Mouse (Mus musculus) neural tube, embryonic 10.5 days (tissue): ENCODE results near the gene Slc5a5.
A peak's percentile ranks its signal among the peaks of the same experiment; 100 is the strongest.
"Not testable (repeated sequence)": the region's sequence is repeated elsewhere in the genome, so short reads cannot be mapped to it uniquely, and the experiment has no call there.

Experiments used
- DNase-seq: peaks from one replicate; pipeline ENCODE4 v3.0.0-alpha.2; 2017; ENCODE audit warnings: low spot score; ENCODE audit errors: extremely low spot score

Slc5a5 gene

DNA sequence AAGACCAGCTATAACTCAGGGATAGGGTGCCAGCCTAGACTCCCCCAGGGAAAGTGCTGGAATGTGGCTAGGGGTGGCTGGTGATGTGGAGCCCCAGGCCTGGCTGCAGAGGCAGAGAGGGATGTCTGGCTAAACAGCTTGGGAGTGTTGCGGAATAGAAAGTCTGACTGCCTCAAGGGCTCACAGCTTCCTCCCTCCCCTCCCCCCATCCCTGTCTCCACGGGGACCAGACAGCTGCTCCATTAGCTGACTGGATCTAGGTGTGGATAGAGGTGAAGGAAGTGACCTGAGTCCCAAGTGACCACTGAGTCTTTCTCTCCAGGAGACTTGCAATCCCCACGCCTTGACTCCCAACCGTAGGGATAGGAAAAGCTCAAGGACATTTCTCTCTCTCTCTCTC is 10.6 kb upstream of the Slc5a5 start:
- no peak for DNase-seq

DNA sequence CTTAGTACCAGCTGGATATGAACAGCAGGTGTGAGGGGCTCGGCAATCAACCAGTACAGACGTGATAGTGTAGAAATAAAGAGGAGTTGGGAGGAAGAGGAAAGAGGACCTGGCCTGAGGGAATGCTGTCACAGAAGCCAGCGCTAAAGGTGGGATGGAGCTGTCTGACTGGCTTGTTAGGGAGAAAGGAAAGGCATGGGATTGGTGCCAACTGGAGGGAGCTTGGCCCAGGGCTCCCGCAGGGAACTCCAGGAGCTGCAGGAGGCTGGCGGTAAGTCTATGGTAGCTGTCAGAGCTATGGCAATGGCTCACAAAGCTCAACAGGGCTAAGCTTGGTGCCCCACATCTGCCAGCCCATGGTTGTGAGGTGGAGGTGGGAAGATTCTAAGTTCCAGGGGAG is 9.7 kb upstream of the Slc5a5 start:
- DNase-seq = no peak

DNA sequence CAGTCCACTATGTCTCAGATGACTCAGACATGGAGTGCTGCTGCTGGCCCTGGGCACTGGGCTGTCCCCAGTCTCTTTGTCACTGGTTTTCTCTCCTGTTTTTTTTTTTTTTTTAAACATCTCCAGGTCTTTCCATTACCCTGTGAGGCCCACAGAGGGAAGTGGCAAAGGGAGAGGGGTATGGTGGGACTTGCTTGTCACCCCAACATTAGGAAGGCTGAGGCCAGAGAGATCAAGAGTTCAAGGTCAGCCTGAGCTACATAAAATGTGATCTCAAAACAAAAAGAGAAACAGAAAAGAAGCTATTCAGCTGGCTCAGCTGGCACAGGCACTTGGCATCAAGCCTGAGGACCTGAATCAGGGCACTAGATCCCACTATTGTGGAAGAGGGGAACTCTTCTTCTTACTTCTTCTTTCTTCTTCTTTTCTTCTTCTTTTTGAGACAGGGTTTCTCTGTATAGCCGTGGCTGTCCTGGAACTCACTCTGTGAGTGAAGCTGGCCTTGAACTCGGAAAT is 8.4 kb upstream of the Slc5a5 start:
- DNase-seq = no peak

DNA sequence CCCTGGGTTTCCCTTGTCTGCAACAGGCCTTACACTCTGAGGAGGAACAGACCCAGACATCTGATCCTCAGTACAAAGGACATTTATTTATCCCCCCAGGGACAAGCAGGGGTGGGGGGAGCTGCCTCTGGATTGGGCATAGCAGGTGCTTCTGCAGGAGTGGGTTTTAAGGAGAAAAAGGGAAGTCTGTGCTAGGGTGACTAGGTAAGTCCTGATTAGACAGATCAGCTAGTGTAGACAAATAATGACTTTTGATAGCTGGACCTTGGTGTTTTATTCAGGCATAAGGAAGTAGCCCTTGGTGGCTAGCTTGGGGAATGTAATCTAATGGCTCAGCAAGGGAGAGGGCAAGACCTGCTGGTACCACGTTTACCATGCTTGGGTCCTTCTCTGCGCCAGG is 6.7 kb upstream of the Slc5a5 start:
- no peak for DNase-seq

DNA sequence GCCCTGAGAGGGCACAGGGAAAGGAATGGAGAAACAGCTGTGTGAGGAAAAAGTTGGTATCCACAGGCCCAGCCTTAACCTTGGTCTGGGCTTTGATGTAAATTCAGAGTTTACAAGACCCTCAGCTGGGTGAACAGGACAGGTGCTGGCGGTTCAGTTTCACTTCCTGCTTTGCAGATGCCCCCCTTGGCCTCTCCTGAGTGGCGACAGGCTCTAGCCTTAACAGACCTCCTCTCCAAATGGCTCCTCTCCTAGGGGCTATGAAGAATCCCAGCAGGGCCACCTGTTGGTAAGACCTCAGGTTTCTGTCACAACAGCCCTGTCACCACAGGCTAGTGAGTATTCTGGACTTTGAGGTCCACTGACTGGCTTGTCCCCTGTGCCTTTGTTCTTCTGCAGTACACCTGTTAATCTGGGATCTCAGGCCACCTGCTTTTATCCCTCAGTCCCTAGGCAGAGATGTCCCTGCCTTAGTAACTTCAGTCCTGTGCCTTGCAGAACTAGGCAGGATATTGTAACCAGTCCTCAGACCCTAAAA is 6.2 kb upstream of the Slc5a5 start:
- DNase-seq = no peak

DNA sequence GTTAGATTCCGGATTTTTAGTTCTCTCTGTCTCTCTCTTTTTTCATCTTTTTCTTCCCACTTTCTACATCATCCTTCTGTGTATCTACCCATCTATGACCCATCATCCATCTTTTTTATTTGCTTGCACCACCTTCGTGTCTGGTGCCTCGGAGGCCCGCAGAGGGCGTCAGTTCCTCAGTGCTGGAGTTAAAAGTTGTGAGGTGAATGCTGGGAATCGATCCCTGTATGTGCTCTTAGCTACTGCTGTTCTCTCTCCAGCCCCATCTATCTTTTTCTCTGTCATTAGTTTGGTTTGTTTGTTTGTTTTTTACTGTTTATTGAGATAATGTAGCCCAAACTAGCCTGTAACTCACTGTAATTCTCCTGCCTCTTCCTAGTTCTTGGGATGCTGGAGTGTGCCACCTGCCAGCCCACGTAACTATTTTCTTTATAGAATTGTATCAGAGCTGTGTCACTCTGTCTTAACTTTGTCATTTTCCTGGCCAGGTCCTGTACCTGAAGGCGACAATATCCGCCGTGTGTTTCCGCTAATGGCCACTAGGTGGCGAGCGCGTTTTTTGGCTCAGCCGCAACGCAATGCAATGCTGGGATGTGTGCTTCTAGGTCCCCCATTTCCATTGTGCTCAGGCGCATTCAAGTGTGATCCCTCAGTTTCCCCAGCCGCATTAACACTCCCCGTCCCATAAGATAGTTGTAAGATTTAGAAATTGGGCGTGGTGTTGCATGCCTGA is 5.3 kb upstream of the Slc5a5 start:
- DNase-seq = peak; percentile 92

DNA sequence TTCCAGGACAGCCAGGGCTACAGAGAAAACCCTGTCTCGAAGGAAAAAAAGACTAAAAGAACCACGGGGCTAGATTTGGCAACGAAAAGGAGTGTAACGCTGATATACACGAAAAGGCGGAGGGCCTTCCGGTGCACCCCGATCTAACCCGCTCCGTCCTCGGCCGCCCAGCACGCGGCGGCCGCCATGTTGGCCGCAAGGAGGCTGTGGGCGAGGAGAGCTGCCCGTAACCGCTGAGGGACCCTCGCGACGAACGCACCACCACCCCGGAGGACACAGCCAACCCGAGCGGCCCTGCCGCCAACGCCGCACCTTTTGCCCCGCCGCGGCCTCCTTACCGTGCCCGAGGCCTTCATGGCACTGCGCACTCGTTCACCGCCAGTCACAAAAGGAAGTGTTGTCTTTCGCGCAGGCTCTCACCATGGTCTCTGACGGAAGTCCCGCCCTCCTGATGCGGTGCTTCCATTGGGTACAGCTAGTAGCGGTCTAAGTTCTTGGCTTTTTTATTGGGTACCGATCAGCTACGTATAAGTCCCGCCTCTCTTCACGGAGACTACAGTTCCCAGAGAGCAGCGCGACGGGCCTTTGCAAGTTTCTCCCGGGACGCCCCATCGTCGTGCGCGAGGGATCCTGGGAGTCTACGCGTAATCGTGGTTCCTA is 4.6 kb upstream of the Slc5a5 start, which contains the start of gene Rpl18a:
Gene Rpl18a, minus strand, starts transcription at position 392 of the 660 bp plus-strand sequence.
- DNase-seq = peak; percentile 97

DNA sequence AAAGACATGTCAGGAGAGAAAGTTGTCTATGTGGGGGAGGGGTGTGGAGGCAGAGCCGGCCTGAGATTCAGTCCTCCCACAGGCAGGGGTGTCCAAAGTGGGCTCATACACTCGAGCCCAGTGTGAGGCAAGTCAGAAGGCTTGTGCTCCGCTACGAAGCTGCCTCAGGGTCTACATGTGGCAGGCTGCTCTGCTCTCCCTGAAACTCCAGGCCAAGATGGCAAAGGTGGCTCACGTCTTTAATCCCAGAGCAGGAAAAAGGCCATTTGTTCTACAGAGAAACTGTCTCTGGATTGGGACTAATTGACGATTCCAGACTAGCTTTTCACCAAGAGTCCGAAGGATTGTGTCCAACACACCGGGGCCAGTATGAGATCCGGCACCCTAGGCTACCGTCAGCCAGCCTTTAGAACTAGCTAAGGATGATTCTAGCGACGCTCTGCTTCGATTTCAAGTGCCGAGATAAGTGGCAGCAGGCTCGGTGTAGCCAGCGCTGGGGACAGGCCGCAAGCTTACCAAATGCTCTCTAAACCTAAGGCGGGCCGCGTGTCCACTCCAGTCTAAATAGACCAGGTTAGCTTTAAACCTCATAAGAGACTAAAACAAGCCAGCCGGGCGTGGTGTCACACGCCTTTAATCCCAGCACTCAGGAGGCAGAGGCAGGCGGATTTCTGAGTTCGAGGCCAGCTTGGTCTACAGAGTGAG is 3.9 kb upstream of the Slc5a5 start:
- no peak for DNase-seq

DNA sequence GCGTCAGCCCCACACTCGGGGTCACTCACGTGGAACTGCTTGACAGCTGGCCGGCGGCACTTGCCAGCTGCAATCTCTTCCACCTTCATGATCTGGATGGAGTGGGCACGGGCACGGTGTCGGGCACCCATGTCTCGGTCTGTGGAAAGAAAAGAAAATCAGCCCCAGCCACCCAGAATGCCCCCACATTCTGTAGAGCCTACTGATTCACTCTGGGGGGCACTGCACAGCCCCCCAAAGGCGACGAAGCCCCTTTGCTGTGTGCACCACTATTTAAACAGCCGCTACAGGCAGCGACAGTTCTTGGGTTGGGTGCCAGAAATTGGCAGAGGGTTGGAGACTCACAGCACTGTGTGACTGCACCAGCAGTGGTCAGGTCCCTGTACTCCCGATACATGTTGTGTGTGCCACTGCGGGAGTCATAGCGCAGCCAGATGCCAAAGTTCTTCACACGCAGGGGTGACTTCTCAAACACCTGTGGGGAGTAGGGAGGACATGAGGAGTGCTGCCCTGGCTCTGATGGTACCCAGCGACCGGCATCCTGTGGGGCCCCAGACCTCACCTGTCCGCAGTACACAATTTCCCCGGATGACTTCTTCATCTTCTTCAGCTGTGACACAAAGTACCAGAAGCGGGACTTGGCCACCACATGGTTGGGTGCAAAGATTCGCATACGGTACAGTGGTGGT is 3.2 kb upstream of the Slc5a5 start:
- not testable (repeated sequence) for DNase-seq

DNA sequence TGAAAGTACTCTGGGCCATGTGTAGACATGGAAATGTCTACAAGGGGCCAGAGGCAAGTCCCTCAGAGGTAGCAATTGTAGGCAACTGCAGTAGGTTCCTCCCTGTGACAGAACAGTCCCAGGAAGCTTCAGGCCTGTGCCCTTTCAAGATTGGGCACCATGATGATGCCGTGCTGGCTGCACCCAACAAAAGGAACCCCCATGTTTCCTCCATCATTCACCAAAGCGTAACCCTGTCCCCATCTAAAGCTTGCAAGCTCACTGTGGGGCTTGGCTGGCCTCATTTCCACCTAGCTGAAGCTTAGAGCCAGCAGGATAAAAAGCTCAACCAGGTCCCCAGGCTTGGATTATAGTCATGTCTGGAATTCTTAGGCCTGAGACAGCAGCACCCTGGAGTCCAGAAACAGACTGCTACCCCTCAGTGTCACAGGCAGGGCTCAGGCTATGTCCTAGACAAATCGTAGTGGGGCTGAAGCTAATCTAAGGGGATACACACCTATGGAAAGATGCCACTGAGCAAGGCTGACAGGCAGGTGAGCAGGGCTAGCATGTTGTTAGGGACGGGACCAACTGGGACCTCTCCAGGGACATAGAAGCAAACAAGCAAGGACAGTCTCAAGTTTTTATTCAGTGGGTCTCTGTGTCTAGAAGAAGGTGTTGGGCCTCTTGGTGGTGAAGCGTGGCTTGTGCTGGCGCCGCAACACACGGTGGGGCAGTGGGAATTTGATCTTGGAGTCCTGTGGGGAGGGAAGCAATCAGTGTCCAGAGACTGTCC is 2.4 kb upstream of the Slc5a5 start:
- DNase-seq = no peak

DNA sequence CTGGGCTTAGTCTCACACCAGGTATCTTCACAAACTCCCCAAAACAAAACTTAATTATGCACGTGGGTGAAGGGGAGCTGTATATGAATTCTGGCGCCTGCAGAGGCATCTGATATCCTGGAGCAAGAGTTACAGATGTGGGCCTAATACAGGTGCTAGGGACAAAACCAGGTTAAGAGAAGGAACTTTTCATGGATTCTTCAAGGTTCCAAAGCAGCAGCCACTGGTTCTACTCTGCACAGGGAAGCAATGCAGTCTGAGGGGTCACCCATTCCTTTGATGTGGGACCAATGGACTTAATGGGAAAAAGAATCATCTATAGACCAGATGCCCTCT is 1.8 kb upstream of the Slc5a5 start:
- no peak for DNase-seq

DNA sequence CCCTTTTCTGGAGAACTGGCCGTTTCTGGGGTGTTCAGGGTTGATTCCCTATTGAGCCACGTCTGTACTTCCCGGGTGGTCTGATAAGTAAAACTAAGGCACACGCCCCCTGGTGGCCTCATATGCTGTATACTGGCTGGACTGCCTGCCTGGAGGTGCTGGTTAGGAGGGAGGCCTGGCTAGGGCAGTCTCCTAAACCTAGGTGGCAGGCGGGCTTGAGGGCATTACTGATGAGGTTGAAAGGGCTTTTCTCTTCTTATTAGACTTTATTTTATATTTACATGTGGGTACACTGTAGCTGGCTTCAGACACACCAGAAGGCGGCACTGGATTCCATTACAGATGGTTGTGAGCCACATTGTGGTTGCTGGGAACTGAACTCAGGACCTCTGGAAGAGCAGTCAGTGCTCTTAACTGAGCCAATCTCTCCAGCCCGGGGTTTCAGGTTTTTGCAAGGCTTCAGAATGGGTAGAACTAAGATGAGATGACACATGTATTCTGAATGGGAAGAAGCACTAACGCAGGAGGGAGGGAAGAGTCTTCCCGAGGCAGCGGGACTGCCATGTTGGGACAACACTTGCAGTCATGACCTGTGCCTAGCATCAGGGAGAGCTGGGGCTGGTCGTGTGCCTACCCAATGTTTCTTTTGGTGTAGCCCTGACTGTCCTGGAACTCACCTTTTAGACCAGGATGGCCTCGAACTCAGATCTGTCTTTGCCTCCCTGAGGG is 1.3 kb upstream of the Slc5a5 start:
- DNase-seq = peak; percentile 87

DNA sequence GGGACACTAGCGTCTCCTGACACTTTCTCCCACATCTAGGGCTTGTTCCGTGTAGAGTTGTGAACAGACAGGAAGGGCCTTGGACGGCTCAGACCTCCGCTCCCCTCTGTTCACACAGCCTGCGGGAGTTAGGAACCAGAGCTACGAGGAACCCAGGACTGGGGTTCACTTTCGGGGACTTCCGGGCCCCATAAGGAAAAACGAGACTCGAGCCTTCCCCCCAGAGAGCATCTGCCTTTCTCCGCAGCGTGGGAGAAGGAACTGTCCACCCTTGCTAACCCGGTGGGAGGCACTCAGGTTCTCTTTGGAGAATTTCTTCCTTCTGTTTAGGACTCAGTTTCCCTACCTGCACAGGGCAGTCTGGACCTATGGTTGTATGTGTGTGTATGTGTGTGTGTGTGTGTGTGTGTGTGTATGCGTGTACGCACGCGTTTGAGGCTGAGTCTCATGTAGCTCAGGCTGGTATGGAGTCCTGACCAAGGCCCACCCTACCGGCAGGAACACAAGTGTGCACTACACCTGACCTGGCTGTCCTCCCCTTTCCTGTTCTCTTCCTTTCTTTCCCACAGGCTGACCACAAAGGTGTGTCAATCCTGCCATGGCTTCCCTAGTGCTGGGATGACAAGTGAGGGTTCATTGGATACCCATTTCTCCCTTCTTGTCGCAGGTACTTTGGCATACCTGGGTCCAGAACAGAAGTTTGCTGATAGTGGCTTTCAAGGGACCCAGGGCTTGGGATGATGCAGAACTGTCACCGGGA is 519 bp upstream of the Slc5a5 start:
- DNase-seq = peak; percentile 49

DNA sequence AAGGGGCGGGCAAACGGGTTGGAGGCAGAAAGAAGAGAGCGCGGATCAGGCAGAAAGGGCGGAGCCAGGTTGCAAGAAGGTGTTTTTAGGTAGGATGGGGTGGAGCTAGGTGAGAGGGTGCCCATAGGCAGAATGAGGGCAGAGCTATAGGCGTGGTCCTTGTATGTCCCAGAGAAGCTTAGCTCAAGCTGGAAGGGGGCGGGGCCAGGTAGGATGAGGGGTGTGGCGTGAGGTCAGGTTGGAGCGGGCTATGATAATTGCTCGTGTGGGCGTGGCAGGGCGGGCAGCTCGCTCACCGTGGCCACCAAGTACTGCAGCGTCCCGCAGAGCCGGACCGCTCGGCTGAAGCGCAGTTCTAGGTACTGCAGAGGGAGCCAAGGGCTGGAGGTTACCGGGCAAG is 1.2 kb downstream of the Slc5a5 start:
- no peak for DNase-seq

DNA sequence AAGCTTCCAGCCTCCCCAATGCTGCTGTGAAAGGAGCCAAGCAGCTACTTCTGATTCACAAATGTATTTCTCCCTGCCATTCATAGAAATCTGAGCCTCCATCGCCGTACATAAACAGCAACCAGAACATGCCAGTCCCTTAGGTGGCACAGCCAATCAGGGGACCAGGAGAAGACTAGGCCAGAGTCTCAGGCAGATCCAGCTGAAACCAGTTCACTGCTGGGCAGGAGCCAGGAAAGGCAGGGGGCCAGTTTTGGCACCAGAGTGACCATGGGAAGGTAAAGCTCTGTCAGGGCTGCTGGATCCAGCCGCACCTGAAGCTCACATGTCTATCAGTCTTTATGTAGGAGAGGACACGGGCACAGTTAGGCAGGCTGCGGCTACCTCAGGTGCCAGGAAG is 1.9 kb downstream of the Slc5a5 start:
- DNase-seq = no peak

DNA sequence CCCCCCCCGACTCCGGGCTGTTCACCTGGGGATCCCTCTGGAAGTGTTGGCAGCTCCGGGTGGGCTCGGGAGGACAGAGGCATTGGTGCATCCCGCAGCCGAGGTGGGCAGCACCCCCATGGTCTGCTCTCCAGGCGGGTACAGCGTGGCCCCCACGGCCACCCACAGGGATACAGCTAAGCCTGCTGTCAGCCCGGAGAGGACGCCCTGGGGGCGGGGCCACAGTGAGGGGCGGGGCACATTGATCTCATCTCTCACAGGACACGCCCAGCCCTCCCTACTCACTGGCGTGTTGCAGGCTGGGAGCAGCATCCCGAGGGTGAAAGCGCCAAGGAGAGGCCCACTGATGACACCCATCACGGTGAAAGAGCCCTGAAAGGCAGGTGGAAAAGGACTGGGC is 4.9 kb downstream of the Slc5a5 start:
- no peak for DNase-seq

DNA sequence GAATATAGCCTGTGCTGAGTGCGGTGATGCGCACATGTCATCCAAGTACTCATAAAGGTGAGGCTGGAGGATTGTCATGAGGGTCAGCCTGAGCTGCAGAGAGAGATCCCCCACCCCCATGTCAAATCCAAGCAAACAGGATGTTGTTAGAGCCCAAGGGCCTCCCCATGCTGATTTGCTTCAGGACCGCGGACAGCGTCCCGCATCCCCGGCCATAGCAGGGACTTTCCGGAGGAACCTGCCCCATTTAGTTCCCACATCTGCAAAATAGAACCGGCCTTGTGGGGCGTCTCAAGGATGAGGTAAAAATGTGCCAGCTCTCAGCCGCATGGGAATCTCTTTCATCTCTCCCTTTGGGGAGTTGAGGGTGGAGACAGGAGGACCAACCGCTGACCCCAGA is 6.9 kb downstream of the Slc5a5 start:
- DNase-seq = no peak

DNA sequence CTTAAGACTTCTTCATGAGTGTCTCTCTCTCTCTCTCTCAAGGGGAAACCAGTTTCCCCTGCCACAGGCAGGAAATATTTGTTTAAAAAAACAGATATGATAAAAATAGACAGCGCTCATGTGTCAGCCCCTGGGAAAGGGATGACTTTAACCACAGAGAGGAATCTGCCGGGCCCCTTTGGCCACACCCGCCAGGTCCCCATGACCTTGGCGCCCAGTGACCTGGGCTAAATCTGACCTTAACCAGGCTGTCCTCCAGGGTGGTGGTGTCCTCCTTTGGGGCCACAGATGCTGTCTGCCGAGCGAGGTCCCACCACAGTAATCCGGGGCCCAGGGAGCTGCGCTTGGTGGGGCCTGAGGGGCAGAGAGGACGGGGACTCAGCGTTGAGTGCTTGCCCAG is 7.9 kb downstream of the Slc5a5 start:
- no peak for DNase-seq

DNA sequence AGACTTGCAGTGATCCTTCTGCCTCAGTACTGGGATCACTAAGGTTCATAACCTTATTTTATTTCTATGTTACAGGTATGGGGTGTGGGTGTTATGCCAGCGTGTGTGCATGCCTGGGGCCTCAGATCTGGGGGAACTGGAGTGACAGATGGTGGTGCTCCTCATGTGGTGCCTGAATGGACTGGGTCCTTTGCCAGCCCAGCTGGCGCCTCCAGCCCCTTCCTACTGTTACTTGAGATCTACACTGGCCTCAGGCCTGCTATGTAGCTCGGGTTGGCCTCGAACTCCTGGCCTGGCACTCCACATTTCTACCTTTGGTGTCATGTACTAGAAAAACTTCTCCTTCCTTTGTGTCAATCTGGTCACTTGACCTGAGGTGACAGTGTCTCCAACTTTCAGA is 8.4 kb downstream of the Slc5a5 start:
- DNase-seq = no peak
